ENCODE assay signal across 30 mouse cellular contexts in the genomic region with DNA sequence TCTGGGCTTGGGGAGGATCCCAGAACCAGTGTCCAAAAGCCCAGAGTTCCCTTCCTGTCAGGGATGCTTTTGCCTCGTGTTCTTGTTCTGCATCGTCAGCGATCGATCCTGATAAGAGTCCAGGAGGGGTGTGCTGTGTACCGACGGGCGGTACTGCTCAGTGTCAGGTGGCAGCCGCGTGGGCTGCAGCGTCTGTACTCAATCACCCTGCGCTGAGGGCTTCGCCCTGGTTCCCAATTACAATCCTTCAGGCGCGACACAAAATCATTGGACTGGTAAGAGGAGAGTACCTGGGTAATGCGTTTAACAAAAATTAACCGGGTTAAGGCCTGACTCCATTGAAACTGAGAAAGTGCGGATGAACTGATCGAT. TPM values are rescaled to one million over a fixed set of nuclear protein-coding genes. Genes with fewer than 3 reads are reported as not detected.
A peak's percentile ranks its signal among the peaks of the same experiment; 100 is the strongest.
DNase-seq lines count a peak whose midpoint lies in the region; ATAC-seq and TF ChIP-seq lines count a peak whose summit lies in the region.
"Had no signal": no experiment of that assay in that cellular context is flagged by ENCODE, and none has a peak within 500 bp of the region (broad histone marks: within the 10 kb centered on the region; RNA-seq: fewer than 3 reads in every experiment).

No protein-coding gene starts in this region.

- TF ChIP-seq CTCF in E14TG2a.4 (conservative IDR thresholded peaks at IDR 0.05; ENCODE audit: low read length), result no peak
- no peak for TF ChIP-seq CTCF in G1E (IDR thresholded peaks at IDR 0.05; ENCODE audit: low read depth, low read length)

- no peak overlapping the region for H3K27ac ChIP-seq in kidney, embryonic 16.5 days (ENCODE audit: low read length)
- H3K27ac ChIP-seq in liver, embryonic 16.5 days (ENCODE audit: low read length), result no peak overlapping the region
- H3K27ac ChIP-seq in heart, embryonic 11.5 days (ENCODE audit: low read depth, low read length), result no peak overlapping the region
- H3K27ac ChIP-seq: embryonic facial prominence, embryonic 12.5 days; forebrain, embryonic 12.5 days; heart, embryonic 10.5 days; hindbrain, embryonic 12.5 days; hindbrain, postnatal 0 days; intestine, embryonic 15.5 days; limb, embryonic 12.5 days; macrophage; midbrain, embryonic 13.5 days; neural tube, embryonic 13.5 days had no signal

- no peak overlapping the region for H3K4me3 ChIP-seq in kidney, embryonic 16.5 days (ENCODE audit: low read length)
- H3K4me3 ChIP-seq in E14TG2a.4 (replicated peaks; ENCODE audit: low read length), result peak overlapping the region; percentile 37; the same call in 1 of the 2 replicates
- peak overlapping the region; percentile 0; the same call in 1 of the 2 replicates for H3K4me3 ChIP-seq in G1E (ENCODE audit: low read depth, low read length)
- no peak overlapping the region for H3K4me3 ChIP-seq in liver, embryonic 16.5 days (ENCODE audit: low read depth, low read length)
- H3K4me3 ChIP-seq in heart, embryonic 11.5 days (ENCODE audit: low read depth, low read length), result no peak overlapping the region
- H3K4me3 ChIP-seq: embryonic facial prominence, embryonic 12.5 days; erythroblast, embryonic 14.5 days; forebrain, embryonic 12.5 days; heart, embryonic 10.5 days; hindbrain, embryonic 12.5 days; intestine, embryonic 15.5 days; limb, embryonic 12.5 days; midbrain, embryonic 13.5 days; neural tube, embryonic 13.5 days had no signal

- H3K4me2 ChIP-seq in kidney, embryonic 16.5 days (replicated peaks; ENCODE audit: low read depth, low read length), result no peak overlapping the region
- H3K4me2 ChIP-seq in liver, embryonic 16.5 days (ENCODE audit: low read depth, low read length), result peak overlapping the region; percentile 2; the same call in 1 of the 2 replicates
- no peak overlapping the region for H3K4me2 ChIP-seq in heart, embryonic 11.5 days
- H3K4me2 ChIP-seq: embryonic facial prominence, embryonic 12.5 days; forebrain, embryonic 12.5 days; hindbrain, embryonic 12.5 days; intestine, embryonic 15.5 days; limb, embryonic 12.5 days; midbrain, embryonic 13.5 days; neural tube, embryonic 13.5 days had no signal

- no peaks in the 10 kb centered on the region for H3K27me3 ChIP-seq in kidney, embryonic 16.5 days (ENCODE audit: insufficient read depth, low read length)
- H3K27me3 ChIP-seq in E14TG2a.4 (ENCODE audit: insufficient read depth, low read length), result peaks cover 74% of the 10 kb centered on the region
- peaks cover 14% of the 10 kb centered on the region for H3K27me3 ChIP-seq in G1E (ENCODE audit: insufficient read depth, low read length)
- H3K27me3 ChIP-seq in liver, embryonic 16.5 days (ENCODE audit: control insufficient read depth, insufficient read depth, low read depth, low read length), result no peaks in the 10 kb centered on the region
- peaks cover 14% of the 10 kb centered on the region for H3K27me3 ChIP-seq in heart, embryonic 11.5 days (ENCODE audit: control insufficient read depth, insufficient read depth, low read length)
- H3K27me3 ChIP-seq: embryonic facial prominence, embryonic 12.5 days; forebrain, embryonic 12.5 days; hindbrain, embryonic 12.5 days; intestine, embryonic 15.5 days; neural tube, embryonic 13.5 days had no signal

- intact Hi-C loops in left cerebral cortex, postnatal 4 days (cut with DNase I), result no loop called here

- peaks cover 8% of the 10 kb centered on the region for H3K4me1 ChIP-seq in kidney, embryonic 16.5 days (ENCODE audit: insufficient read depth, low read length)
- H3K4me1 ChIP-seq in E14TG2a.4 (replicated peaks; ENCODE audit: low read depth, low read length), result peaks cover 17% of the 10 kb centered on the region
- H3K4me1 ChIP-seq in G1E (ENCODE audit: insufficient read depth, low read depth, low read length), result peaks cover 37% of the 10 kb centered on the region
- peaks cover 21% of the 10 kb centered on the region for H3K4me1 ChIP-seq in liver, embryonic 16.5 days (ENCODE audit: control insufficient read depth, low read depth, low read length)
- H3K4me1 ChIP-seq in heart, embryonic 11.5 days (ENCODE audit: control insufficient read depth, insufficient read depth, low read length), result peaks cover 7% of the 10 kb centered on the region; the same call in 1 of the 2 replicates
- H3K4me1 ChIP-seq: forebrain, embryonic 12.5 days; intestine, embryonic 15.5 days; limb, embryonic 12.5 days; midbrain, embryonic 13.5 days; neural tube, embryonic 13.5 days had no signal

- DNase-seq in kidney, adult 9 months, result no peak
- no peak for DNase-seq in G1E (ENCODE audit: low spot score)
- no peak for DNase-seq in left cerebral cortex, postnatal 4 days
- DNase-seq: adrenal gland, postnatal 10 days; cerebellum, adult 8-10 months; cerebellum, postnatal 36 days; gastrocnemius, postnatal 14 days; heart, adult 11 months; heart, postnatal 36 days; layer of hippocampus, adult 9-11 months; lung, adult 18-20 months; thymus, adult 18-20 months; thymus, postnatal 25 days had no signal

- no peaks in the 10 kb centered on the region; the same call in 1 of the 2 replicates for H3K9me3 ChIP-seq in kidney, embryonic 16.5 days (ENCODE audit: low read length)
- H3K9me3 ChIP-seq in E14TG2a.4 (ENCODE audit: low read length) (0 out of 2 replicates have a peak, but pooled peaks cover 5% of the 10 kb centered on the region), G1E (replicated peaks) (no peaks in the 10 kb centered on the region)
- H3K9me3 ChIP-seq in liver, embryonic 16.5 days (replicated peaks; ENCODE audit: control insufficient read depth, low read length), result no peaks in the 10 kb centered on the region
- no peaks in the 10 kb centered on the region for H3K9me3 ChIP-seq in heart, embryonic 11.5 days (replicated peaks; ENCODE audit: control insufficient read depth, low read length)
- H3K9me3 ChIP-seq: heart, embryonic 10.5 days; hindbrain, embryonic 12.5 days; intestine, embryonic 15.5 days; midbrain, embryonic 13.5 days; neural tube, embryonic 13.5 days had no signal

- WGBS in kidney, embryonic 16.5 days, result 32% methylated on average over 18 of the region's 18 CpGs
- WGBS in liver, embryonic 16.5 days (ENCODE audit: insufficient replicate concordance), result 65% methylated on average over 18 of the region's 18 CpGs
- WGBS in heart, embryonic 11.5 days (ENCODE audit: insufficient replicate concordance), result 69% methylated on average over 18 of the region's 18 CpGs

- ATAC-seq in kidney, embryonic 16.5 days (ENCODE audit: low FRiP score, low TSS enrichment), result peak; percentile 63
- ATAC-seq in G1E (ENCODE audit: extremely low read depth, insufficient number of reproducible peaks, low FRiP score, poor library complexity, severe bottlenecking), result no peak
- peak; percentile 58 for ATAC-seq in liver, embryonic 16.5 days (ENCODE audit: low read depth)
- no peak for ATAC-seq in heart, embryonic 11.5 days (replicated peaks; ENCODE audit: insufficient number of reproducible peaks, low FRiP score, low TSS enrichment)
- ATAC-seq: CD4-positive, CD25-positive, alpha-beta regulatory T cell, adult 4 months; hindbrain, postnatal 0 days; lung, postnatal 0 days; midbrain, embryonic 13.5 days had no signal

- no peak overlapping the region for H3K9ac ChIP-seq in kidney, embryonic 16.5 days (replicated peaks; ENCODE audit: low read length)
- H3K9ac ChIP-seq in liver, embryonic 16.5 days (ENCODE audit: low read depth, low read length), result no peak overlapping the region
- H3K9ac ChIP-seq in heart, embryonic 11.5 days (ENCODE audit: low read depth, low read length), result no peak overlapping the region
- H3K9ac ChIP-seq: embryonic facial prominence, embryonic 12.5 days; forebrain, embryonic 12.5 days; hindbrain, embryonic 12.5 days; intestine, embryonic 15.5 days; limb, embryonic 12.5 days; midbrain, embryonic 13.5 days; neural tube, embryonic 13.5 days had no signal

- H3K36me3 ChIP-seq in kidney, embryonic 16.5 days (ENCODE audit: insufficient read depth, low read length), result no peaks in the 10 kb centered on the region
- H3K36me3 ChIP-seq in E14TG2a.4 (ENCODE audit: insufficient read depth, low read length) (no peaks in the 10 kb centered on the region), G1E (replicated peaks) (no peaks in the 10 kb centered on the region)
- H3K36me3 ChIP-seq in liver, embryonic 16.5 days (ENCODE audit: control insufficient read depth, insufficient read depth), result no peaks in the 10 kb centered on the region
- no peaks in the 10 kb centered on the region for H3K36me3 ChIP-seq in heart, embryonic 11.5 days (ENCODE audit: control insufficient read depth, insufficient read depth, low read length)
- H3K36me3 ChIP-seq: embryonic facial prominence, embryonic 12.5 days; forebrain, embryonic 12.5 days; heart, embryonic 10.5 days; hindbrain, embryonic 12.5 days; intestine, embryonic 15.5 days; limb, embryonic 12.5 days; midbrain, embryonic 13.5 days; neural tube, embryonic 13.5 days had no signal

RNA-seq across cellular contexts. Expression of gene Syf2, which starts 37.9 kb away (rescaled TPM):
- polyA plus RNA-seq in kidney, embryonic 16.5 days (2015; fragmentation: Nextera tagmentation; extraction: Ambion mirVana), result 82.6 and 90.6 TPM in 2 replicates
- 48.8 and 49.0 TPM in 2 replicates for total RNA-seq in G1E (2014; fragmentation: Nextera tagmentation)
- total RNA-seq in G1E (2017), result 175 and 187 TPM in 2 replicates
- polyA plus RNA-seq in G1E (2012), result 36.7 and 52.3 TPM in 2 replicates
- 43.9 and 47.8 TPM in 2 replicates for polyA plus RNA-seq in liver, embryonic 16.5 days (2015; fragmentation: Nextera tagmentation; extraction: Ambion mirVana)
- total RNA-seq in left cerebral cortex, postnatal 4 days (2021), result 10 to 100 TPM; 37.5 to 40.4 TPM
- polyA plus RNA-seq in heart, embryonic 11.5 days (2014; fragmentation: Nextera tagmentation; extraction: Ambion mirVana), result 59.5 and 61.5 TPM in 2 replicates

RNA-seq across cellular contexts. Expression of gene Rsrp1, which starts 45.2 kb away (rescaled TPM):
- 449 and 450 TPM in 2 replicates for polyA plus RNA-seq in kidney, embryonic 16.5 days (2015; fragmentation: Nextera tagmentation; extraction: Ambion mirVana)
- total RNA-seq in G1E (2014; fragmentation: Nextera tagmentation), result 260 and 286 TPM in 2 replicates
- 446 and 492 TPM in 2 replicates for total RNA-seq in G1E (2017)
- polyA plus RNA-seq in G1E (2012), result 468 and 529 TPM in 2 replicates
- polyA plus RNA-seq in liver, embryonic 16.5 days (2015; fragmentation: Nextera tagmentation; extraction: Ambion mirVana), result 315 and 330 TPM in 2 replicates
- 100 to 1,000 TPM; 231 to 238 TPM for total RNA-seq in left cerebral cortex, postnatal 4 days (2021)
- 331 and 353 TPM in 2 replicates for polyA plus RNA-seq in heart, embryonic 11.5 days (2014; fragmentation: Nextera tagmentation; extraction: Ambion mirVana)

RNA-seq across cellular contexts. Expression of gene Tmem50a, which starts 53.8 kb away (rescaled TPM):
- polyA plus RNA-seq in kidney, embryonic 16.5 days (2015; fragmentation: Nextera tagmentation; extraction: Ambion mirVana), result 177 and 178 TPM in 2 replicates
- total RNA-seq in G1E (2014; fragmentation: Nextera tagmentation) (174 and 225 TPM in 2 replicates), G1E (2017) (218 and 250 TPM in 2 replicates)
- polyA plus RNA-seq in G1E (2012), result 8.0 and 10.3 TPM in 2 replicates
- 79.1 and 82.5 TPM in 2 replicates for polyA plus RNA-seq in liver, embryonic 16.5 days (2015; fragmentation: Nextera tagmentation; extraction: Ambion mirVana)
- total RNA-seq in left cerebral cortex, postnatal 4 days (2021), result 100 to 1,000 TPM; 117 to 120 TPM
- 149 and 150 TPM in 2 replicates for polyA plus RNA-seq in heart, embryonic 11.5 days (2014; fragmentation: Nextera tagmentation; extraction: Ambion mirVana)

Comparison
In these comparisons a context has a peak if more than half of its experiments do, and no peak if none do; other contexts are left out.
1. ATAC-seq: peak in kidney, embryonic 16.5 days (single experiment) and liver, embryonic 16.5 days (single experiment); none in G1E (single experiment) and heart, embryonic 11.5 days (single experiment).
2. H3K4me3 ChIP-seq: peak in E14TG2a.4 (single experiment) and G1E (single experiment); none in kidney, embryonic 16.5 days (single experiment), liver, embryonic 16.5 days (single experiment) and heart, embryonic 11.5 days (single experiment).